Mouse (Mus musculus): ENCODE measurements around the gene Tbc1d10a. TPM values are rescaled to one million over a fixed set of nuclear protein-coding genes. Genes with fewer than 3 reads are reported as not detected.

The Tbc1d10a gene
- total and polyA plus RNA-seq, 3 experiments, result 23.0 to 27.4 TPM; not detected in 1

DNA sequence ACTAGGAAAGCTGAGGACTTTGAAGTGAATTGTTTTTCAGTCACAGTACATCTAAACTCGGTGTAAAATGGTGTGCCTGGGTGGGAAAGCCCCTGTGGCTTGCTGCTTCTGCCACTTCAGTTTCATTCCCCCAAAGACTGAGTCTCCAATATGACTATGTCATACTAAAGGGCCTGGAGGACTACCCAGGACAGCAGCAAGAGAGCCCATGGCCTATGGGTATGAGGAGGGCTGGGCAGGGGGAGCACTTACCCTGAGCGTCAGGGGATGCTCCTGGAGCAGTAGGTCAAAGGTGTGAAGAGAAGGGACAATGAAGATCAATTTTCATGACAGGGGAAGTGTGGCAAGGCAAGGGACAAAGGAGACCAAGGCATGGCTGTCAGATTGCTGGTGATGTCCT, 47.6 kb upstream of the Tbc1d10a start:
- Histone ChIP-seq H3K4me1 (ENCODE audit: control insufficient read depth in 1 of 2, insufficient read depth in 2 of 2, low read length in 2 of 2) (peaks cover 5 to 10% of the 10 kb centered on the region in 2 experiments; a peak in 3 of 4 replicates), H3K27me3 (ENCODE audit: control insufficient read depth in 1 of 2, insufficient read depth in 2 of 2, low read length in 2 of 2) (no peaks in the 10 kb centered on the region), H3K36me3 (ENCODE audit: control insufficient read depth in 1 of 2, insufficient read depth in 2 of 2, low read length in 2 of 2) (peaks cover 0 to 2% of the 10 kb centered on the region in 2 experiments; a peak in 1 of 4 replicates), H3K27ac (ENCODE audit: control insufficient read depth, low read depth, low read length) (no peak overlapping the region), H3K4me3 (ENCODE audit: control insufficient read depth in 1 of 2, insufficient read depth in 1 of 2, low read depth in 2 of 2, low read length in 2 of 2) (no peak overlapping the region), H3K79me2 (ENCODE audit: control insufficient read depth, insufficient read depth, low read length, poor library complexity) (peaks cover 6% of the 10 kb centered on the region), H3K9ac (ENCODE audit: control insufficient read depth, low read depth, low read length, poor library complexity, severe bottlenecking) (no peak overlapping the region), H3K9me3 (replicated peaks; ENCODE audit: insufficient read depth, low read length) (no peaks in the 10 kb centered on the region)
- no peak for TF ChIP-seq MAX (IDR thresholded peaks at IDR 0.05; ENCODE audit: low read length)
- no peak for TF ChIP-seq MAZ (IDR thresholded peaks at IDR 0.05; ENCODE audit: low read depth, low read length)
- no peak for TF ChIP-seq JUND (IDR thresholded peaks at IDR 0.05; ENCODE audit: low read depth, low read length)
- TF ChIP-seq ZNF384 (IDR thresholded peaks at IDR 0.05; ENCODE audit: low read depth, low read length), result no peak
- no peak for TF ChIP-seq RCOR1 (IDR thresholded peaks at IDR 0.05; ENCODE audit: low read depth, low read length)
- TF ChIP-seq MAFK (IDR thresholded peaks at IDR 0.05; ENCODE audit: borderline replicate concordance, low read depth, low read length), result no peak
- TF ChIP-seq POLR2AphosphoS5 (IDR thresholded peaks at IDR 0.05; ENCODE audit: borderline replicate concordance, low read depth, low read length), result no peak
- TF ChIP-seq TCF12 (IDR thresholded peaks at IDR 0.05; ENCODE audit: low read depth, low read length), result no peak
- no peak for TF ChIP-seq ZKSCAN1 (IDR thresholded peaks at IDR 0.05; ENCODE audit: low read depth, low read length)
- TF ChIP-seq CHD2 (IDR thresholded peaks at IDR 0.05; ENCODE audit: low read length), result no peak
- no peak for TF ChIP-seq ZC3H11A (IDR thresholded peaks at IDR 0.05; ENCODE audit: low read depth, low read length)
- TF ChIP-seq MYC (IDR thresholded peaks at IDR 0.05; ENCODE audit: low read depth, low read length), result no peak
- TF ChIP-seq KAT2A (conservative IDR thresholded peaks at IDR 0.05; ENCODE audit: low read depth, low read length), result no peak
- TF ChIP-seq EP300 (IDR thresholded peaks at IDR 0.05; ENCODE audit: low read depth in 1 of 2, low read length in 2 of 2), result no peak
- DNase-seq (ENCODE audit: low read depth, low spot score), result no peak

DNA sequence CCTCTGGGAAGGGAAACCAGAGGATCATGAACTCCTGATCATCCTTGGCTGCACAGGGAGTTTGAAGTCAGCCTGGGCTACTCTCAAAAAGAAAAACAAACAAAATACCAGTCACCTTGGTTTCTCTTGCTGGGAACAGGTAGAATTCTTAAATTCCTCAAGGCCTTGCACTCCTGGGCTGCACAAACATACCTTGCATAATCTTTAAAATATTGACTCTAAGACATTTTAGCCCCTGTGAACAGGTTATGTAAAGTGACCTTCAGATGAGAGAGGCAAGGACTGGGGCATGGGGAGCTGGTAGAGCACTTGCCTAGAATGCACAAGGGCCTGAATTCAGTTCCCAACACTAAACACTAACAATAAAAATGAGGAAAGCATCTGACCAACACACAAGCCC, 45.1 kb upstream of the Tbc1d10a start:
- H3K36me3 ChIP-seq (ENCODE audit: control insufficient read depth in 1 of 2, insufficient read depth in 2 of 2, low read length in 2 of 2), result no peaks in the 10 kb centered on the region
- no peak overlapping the region for H3K4me3 ChIP-seq (ENCODE audit: control insufficient read depth in 1 of 2, insufficient read depth in 1 of 2, low read depth in 2 of 2, low read length in 2 of 2)
- no peak overlapping the region for H3K27ac ChIP-seq (ENCODE audit: control insufficient read depth, low read depth, low read length)

DNA sequence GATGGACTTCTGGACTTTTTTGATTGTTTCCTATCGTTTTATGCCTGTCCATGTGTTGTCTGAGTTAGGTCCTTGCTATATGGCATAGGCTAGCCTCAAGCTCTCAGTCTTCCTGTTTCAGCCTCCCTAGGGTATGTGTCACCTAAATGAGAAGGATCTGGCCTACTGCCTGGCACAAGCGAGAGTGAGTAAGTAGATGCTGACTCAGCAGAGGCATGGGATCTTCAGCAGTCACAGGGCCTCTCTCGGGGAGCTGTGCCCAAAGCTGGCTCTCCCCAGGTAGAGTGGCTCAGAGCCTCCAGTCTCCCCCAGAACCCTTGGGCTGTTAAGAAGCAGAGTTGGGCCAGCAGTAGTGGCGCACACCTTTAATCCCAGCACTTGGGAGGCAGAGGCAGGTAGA, 44.2 kb upstream of the Tbc1d10a start:
- Histone ChIP-seq H3K4me1 (ENCODE audit: control insufficient read depth in 1 of 2, insufficient read depth in 2 of 2, low read length in 2 of 2) (no peaks in the 10 kb centered on the region), H3K9ac (ENCODE audit: control insufficient read depth, low read depth, low read length, poor library complexity, severe bottlenecking) (no peak overlapping the region), H3K9me3 (replicated peaks; ENCODE audit: insufficient read depth, low read length) (no peaks in the 10 kb centered on the region), H3K36me3 (ENCODE audit: control insufficient read depth in 1 of 2, insufficient read depth in 2 of 2, low read length in 2 of 2) (no peaks in the 10 kb centered on the region), H3K4me3 (ENCODE audit: control insufficient read depth in 1 of 2, insufficient read depth in 1 of 2, low read depth in 2 of 2, low read length in 2 of 2) (no peak overlapping the region), H3K79me2 (ENCODE audit: control insufficient read depth, insufficient read depth, low read length, poor library complexity) (no peaks in the 10 kb centered on the region), H3K27ac (ENCODE audit: control insufficient read depth, low read depth, low read length) (no peak overlapping the region), H3K27me3 (ENCODE audit: control insufficient read depth in 1 of 2, insufficient read depth in 2 of 2, low read length in 2 of 2) (no peaks in the 10 kb centered on the region)
- no peak for TF ChIP-seq NRF1 (IDR thresholded peaks at IDR 0.05; ENCODE audit: insufficient read depth, low read depth, low read length, poor library complexity, severe bottlenecking)
- TF ChIP-seq MAFK (IDR thresholded peaks at IDR 0.05; ENCODE audit: borderline replicate concordance, low read depth, low read length), result peak; percentile 56; the same call in 1 of the 2 replicates
- DNase-seq (ENCODE audit: low read depth, low spot score), result no peak

More for the DNA sequence above, 45.1 kb upstream of the Tbc1d10a start:
- H3K4me1 ChIP-seq (ENCODE audit: control insufficient read depth in 1 of 2, insufficient read depth in 2 of 2, low read length in 2 of 2), result no peaks in the 10 kb centered on the region
- H3K9me3 ChIP-seq (replicated peaks; ENCODE audit: insufficient read depth, low read length), result no peaks in the 10 kb centered on the region
- no peaks in the 10 kb centered on the region for H3K79me2 ChIP-seq (ENCODE audit: control insufficient read depth, insufficient read depth, low read length, poor library complexity)
- H3K9ac ChIP-seq (ENCODE audit: control insufficient read depth, low read depth, low read length, poor library complexity, severe bottlenecking), result no peak overlapping the region
- TF ChIP-seq GABPA (IDR thresholded peaks at IDR 0.05; ENCODE audit: low read depth, low read length) (no peak), MYB (IDR thresholded peaks at IDR 0.05; ENCODE audit: low read depth, low read length) (no peak)
- H3K27me3 ChIP-seq (ENCODE audit: control insufficient read depth in 1 of 2, insufficient read depth in 2 of 2, low read length in 2 of 2), result no peaks in the 10 kb centered on the region
- DNase-seq (ENCODE audit: low read depth, low spot score), result no peak
